ENCODE assay signal across 15 mouse cellular contexts in the genomic region with DNA sequence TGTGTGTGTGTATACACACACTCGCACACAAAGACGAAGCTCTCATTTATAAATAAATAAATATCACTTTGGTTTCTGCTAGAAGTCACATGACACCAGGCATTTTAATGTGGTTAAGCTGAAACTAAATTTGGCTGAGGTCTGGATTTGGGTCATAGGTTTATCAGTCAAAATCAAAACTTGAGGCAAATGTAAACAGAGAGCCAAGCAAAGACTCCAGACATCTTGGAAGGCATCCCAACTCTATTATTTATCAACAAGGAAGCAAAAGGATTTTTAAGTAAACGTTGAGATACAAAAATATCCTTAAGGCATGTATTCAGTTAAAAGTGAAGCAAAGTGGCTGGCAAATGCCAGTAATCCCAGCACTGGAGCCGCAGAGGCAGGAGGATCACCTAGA. TPM values are rescaled to one million over a fixed set of nuclear protein-coding genes. Genes with fewer than 3 reads are reported as not detected.
DNase-seq lines count a peak whose midpoint lies in the region; ATAC-seq and TF ChIP-seq lines count a peak whose summit lies in the region.
"Had no signal": no experiment of that assay in that cellular context is flagged by ENCODE, and none has a peak within 500 bp of the region (broad histone marks: within the 10 kb centered on the region; RNA-seq: fewer than 3 reads in every experiment).

No protein-coding gene starts in this region.

- peak; percentile 77 for TF ChIP-seq EP300 in lung, postnatal 0 days (IDR thresholded peaks at IDR 0.05)

- H3K4me2 ChIP-seq in heart, embryonic 13.5 days = peak overlapping the region; percentile 77
- H3K4me2 ChIP-seq in kidney, embryonic 15.5 days = no peak overlapping the region
- no peak overlapping the region; the same call in 1 of the 2 replicates for H3K4me2 ChIP-seq in lung, postnatal 0 days (replicated peaks; ENCODE audit: low read depth, low read length)
- H3K4me2 ChIP-seq in hindbrain, postnatal 0 days (ENCODE audit: low read depth, low read length) = peak overlapping the region; percentile 73

- no peak for TF ChIP-seq POLR2A in lung, adult 2 months (IDR thresholded peaks at IDR 0.05; ENCODE audit: borderline replicate concordance, extremely low read depth, low read depth, low read length)

- 85% methylated on average over 4 of the region's 4 CpGs for WGBS in heart, embryonic 13.5 days
- 73% methylated on average over 4 of the region's 4 CpGs for WGBS in kidney, embryonic 15.5 days
- 57% methylated on average over 4 of the region's 4 CpGs for WGBS in lung, postnatal 0 days
- 28% methylated on average over 4 of the region's 4 CpGs for WGBS in lung, adult 2 months
- 95% methylated on average over 4 of the region's 4 CpGs for WGBS in hindbrain, postnatal 0 days

- peaks cover 20% of the 10 kb centered on the region for H3K4me1 ChIP-seq in heart, embryonic 13.5 days
- H3K4me1 ChIP-seq in kidney, embryonic 15.5 days = peaks cover 19% of the 10 kb centered on the region
- H3K4me1 ChIP-seq in lung, postnatal 0 days (ENCODE audit: insufficient read depth, low read depth, low read length) = peaks cover 6% of the 10 kb centered on the region; the same call in 1 of the 2 replicates
- peaks cover 22% of the 10 kb centered on the region for H3K4me1 ChIP-seq in lung, adult 2 months (ENCODE audit: control insufficient read depth, insufficient read depth, low read length)
- peaks cover 6% of the 10 kb centered on the region for H3K4me1 ChIP-seq in hindbrain, postnatal 0 days (ENCODE audit: insufficient read depth, low read length)

- 0 out of 2 replicates have a peak, but pooled peaks cover 3% of the 10 kb centered on the region for H3K27me3 ChIP-seq in heart, embryonic 13.5 days (replicated peaks)
- no peaks in the 10 kb centered on the region for H3K27me3 ChIP-seq in kidney, embryonic 15.5 days
- H3K27me3 ChIP-seq in lung, postnatal 0 days (replicated peaks; ENCODE audit: insufficient read depth, low read length) = no peaks in the 10 kb centered on the region
- H3K27me3 ChIP-seq in hindbrain, postnatal 0 days (ENCODE audit: insufficient read depth, low read length) = no peaks in the 10 kb centered on the region
- H3K27me3 ChIP-seq: embryonic facial prominence, embryonic 12.5 days; lung, embryonic 15.5 days had no signal

- TF ChIP-seq CTCF in lung, postnatal 0 days (IDR thresholded peaks at IDR 0.05) = no peak
- no peak for TF ChIP-seq CTCF in lung, adult 2 months (IDR thresholded peaks at IDR 0.05; ENCODE audit: insufficient read depth, low read length)
- TF ChIP-seq CTCF in hindbrain, postnatal 0 days (IDR thresholded peaks at IDR 0.05; ENCODE audit: low read depth) = no peak

- no peak for DNase-seq in heart, postnatal 36 days
- no peak for DNase-seq in kidney, postnatal 25 days
- DNase-seq in lung, postnatal 0 days (ENCODE audit: low spot score) = peak; percentile 40
- no peak for DNase-seq in lung, adult 2 months
- DNase-seq in hindbrain, postnatal 0 days (ENCODE audit: low spot score) = no peak
- DNase-seq: adrenal gland, postnatal 25 days; left cerebral cortex, postnatal 4 days; spleen, adult 18-20 months; thymus, postnatal 14 days had no signal

- H3K36me3 ChIP-seq in heart, embryonic 13.5 days = peaks cover 32% of the 10 kb centered on the region
- peaks cover 18% of the 10 kb centered on the region for H3K36me3 ChIP-seq in kidney, embryonic 15.5 days
- no peaks in the 10 kb centered on the region for H3K36me3 ChIP-seq in lung, postnatal 0 days (ENCODE audit: insufficient read depth, low read length)
- H3K36me3 ChIP-seq in hindbrain, postnatal 0 days (ENCODE audit: insufficient read depth, low read length) = peaks cover 11% of the 10 kb centered on the region
- H3K36me3 ChIP-seq: lung, embryonic 15.5 days had no signal

- H3K27ac ChIP-seq in heart, embryonic 13.5 days (replicated peaks) = no peak overlapping the region
- H3K27ac ChIP-seq in kidney, embryonic 15.5 days = 0 out of 2 replicates have a peak overlapping the region, but pooled peaks have one; percentile 7
- H3K27ac ChIP-seq in lung, postnatal 0 days (ENCODE audit: low read length) = no peak overlapping the region
- no peak overlapping the region for H3K27ac ChIP-seq in hindbrain, postnatal 0 days
- H3K27ac ChIP-seq: embryonic facial prominence, embryonic 12.5 days; lung, embryonic 15.5 days had no signal

- peak overlapping the region; percentile 81; the same call in 1 of the 2 replicates for H3K4me3 ChIP-seq in heart, embryonic 13.5 days
- H3K4me3 ChIP-seq in kidney, embryonic 15.5 days (replicated peaks) = no peak overlapping the region
- H3K4me3 ChIP-seq in lung, postnatal 0 days (ENCODE audit: low read depth, low read length) = no peak overlapping the region
- H3K4me3 ChIP-seq in lung, adult 2 months (replicated peaks; ENCODE audit: extremely low read depth, low read depth, low read length) = no peak overlapping the region
- H3K4me3 ChIP-seq in hindbrain, postnatal 0 days (ENCODE audit: low read length) = no peak overlapping the region

- ATAC-seq in heart, embryonic 13.5 days (ENCODE audit: extremely low read depth, insufficient number of reproducible peaks, low FRiP score, low TSS enrichment) = no peak
- ATAC-seq in kidney, embryonic 15.5 days (replicated peaks; ENCODE audit: low FRiP score) = no peak
- ATAC-seq in lung, postnatal 0 days = no peak
- ATAC-seq in hindbrain, postnatal 0 days = no peak
- no peak for ATAC-seq in megakaryocyte-erythroid progenitor cell, adult 5-6 weeks (replicated peaks; ENCODE audit: low FRiP score, low TSS enrichment, poor library complexity, severe bottlenecking)

- intact Hi-C loops in heart, postnatal 36 days (cut with DNase I) = no loop called here

- H3K9me3 ChIP-seq in heart, embryonic 13.5 days = no peaks in the 10 kb centered on the region
- H3K9me3 ChIP-seq in kidney, embryonic 15.5 days (replicated peaks) = no peaks in the 10 kb centered on the region
- H3K9me3 ChIP-seq in lung, postnatal 0 days (ENCODE audit: low read length) = no peaks in the 10 kb centered on the region
- no peaks in the 10 kb centered on the region for H3K9me3 ChIP-seq in hindbrain, postnatal 0 days (ENCODE audit: low read length)
- H3K9me3 ChIP-seq: embryonic facial prominence, embryonic 12.5 days; lung, embryonic 15.5 days had no signal

- H3K9ac ChIP-seq in heart, embryonic 13.5 days = no peak overlapping the region
- no peak overlapping the region for H3K9ac ChIP-seq in kidney, embryonic 15.5 days
- H3K9ac ChIP-seq in lung, postnatal 0 days (replicated peaks; ENCODE audit: low read depth) = no peak overlapping the region
- no peak overlapping the region for H3K9ac ChIP-seq in hindbrain, postnatal 0 days (replicated peaks; ENCODE audit: low read length)
- H3K9ac ChIP-seq: embryonic facial prominence, embryonic 12.5 days; lung, embryonic 15.5 days had no signal

RNA-seq across cellular contexts. Expression of gene Tmem136, which starts 1.5 kb away (rescaled TPM):
- 12.8 and 12.9 TPM in 2 replicates for polyA plus RNA-seq in heart, embryonic 13.5 days (2015; fragmentation: Nextera tagmentation; extraction: Ambion mirVana)
- 1 to 10 TPM; 6.1 to 9.1 TPM for total RNA-seq in heart, postnatal 36 days (2021)
- 7.5 and 8.6 TPM in 2 replicates for polyA plus RNA-seq in kidney, embryonic 15.5 days (2015; fragmentation: Nextera tagmentation; extraction: Ambion mirVana)
- polyA plus RNA-seq in lung, postnatal 0 days (2015; fragmentation: Nextera tagmentation; extraction: Ambion mirVana) = 2.8 and 3.5 TPM in 2 replicates
- 1.8 and 7.4 TPM in 2 replicates for polyA plus RNA-seq in lung, adult 2 months (2012; rRNA removed)
- total RNA-seq in hindbrain, postnatal 0 days (2014; rRNA removed) = 11.6 and 14.4 TPM in 2 replicates
- 8.4 and 8.8 TPM in 2 replicates for polyA plus RNA-seq in hindbrain, postnatal 0 days (2015; fragmentation: Nextera tagmentation; extraction: Ambion mirVana)
- total RNA-seq in megakaryocyte-erythroid progenitor cell, adult 5-6 weeks (2014; fragmentation: Nextera tagmentation) = 0.76 TPM in 1 of 2 replicates, not detected in the other
- total RNA-seq in megakaryocyte-erythroid progenitor cell, adult 5-6 weeks (2017) = 3.4 TPM in 1 of 2 replicates, not detected in the other
- total RNA-seq: neutrophil, adult 5-6 weeks had no signal

RNA-seq across cellular contexts. Expression of gene Arhgef12, which starts 7.8 kb away (rescaled TPM):
- 9.2 and 9.7 TPM in 2 replicates for polyA plus RNA-seq in heart, embryonic 13.5 days (2015; fragmentation: Nextera tagmentation; extraction: Ambion mirVana)
- 100 to 1,000 TPM; 154 to 160 TPM for total RNA-seq in heart, postnatal 36 days (2021)
- polyA plus RNA-seq in kidney, embryonic 15.5 days (2015; fragmentation: Nextera tagmentation; extraction: Ambion mirVana) = 14.6 and 15.5 TPM in 2 replicates
- polyA plus RNA-seq in lung, postnatal 0 days (2015; fragmentation: Nextera tagmentation; extraction: Ambion mirVana) = 13.9 and 17.2 TPM in 2 replicates
- polyA plus RNA-seq in lung, adult 2 months (2012; rRNA removed) = 46.2 and 62.4 TPM in 2 replicates
- total RNA-seq in hindbrain, postnatal 0 days (2014; rRNA removed) = 86.0 and 116 TPM in 2 replicates
- polyA plus RNA-seq in hindbrain, postnatal 0 days (2015; fragmentation: Nextera tagmentation; extraction: Ambion mirVana) = 14.0 and 14.9 TPM in 2 replicates
- total RNA-seq in megakaryocyte-erythroid progenitor cell, adult 5-6 weeks (2014; fragmentation: Nextera tagmentation) = 23.4 and 34.6 TPM in 2 replicates
- total RNA-seq in megakaryocyte-erythroid progenitor cell, adult 5-6 weeks (2017) = 17.3 and 18.5 TPM in 2 replicates

Comparison
In these comparisons a context has a peak if more than half of its experiments do, and no peak if none do; other contexts are left out.
1. H3K4me2 ChIP-seq: peak in heart, embryonic 13.5 days (single experiment) and hindbrain, postnatal 0 days (single experiment); none in kidney, embryonic 15.5 days (single experiment) and lung, postnatal 0 days (single experiment).